Mouse (Mus musculus) limb, embryonic 15.5 days (tissue): ENCODE measurements around the gene Fermt3. TPM values are rescaled to one million over a fixed set of nuclear protein-coding genes. Genes with fewer than 3 reads are reported as not detected.

Experiments
- ATAC-seq: fragments of 200-750 bp; cut with Nextera tagmentation; 2 replicates; pipeline ENCODE4 v1.8.0; 2017; ENCODE audit warnings: low read depth, moderate TSS enrichment; ENCODE audit not compliant: insufficient number of reproducible peaks, low FRiP score, low TSS enrichment
- H3K27ac ChIP-seq: fragments of 300-500 bp; sonication (generic); 2 replicates; pipeline ENCODE4 v1.5.1; 2015; ENCODE audit warnings: moderate library complexity, mild to moderate bottlenecking, inconsistent platforms
- H3K27me3 ChIP-seq: fragments of 300-500 bp; sonication (generic); 2 replicates; pipeline ENCODE4 v1.6.1; 2015; ENCODE audit warnings: inconsistent platforms
- H3K36me3 ChIP-seq: fragments of 300-500 bp; sonication (generic); 2 replicates; pipeline ENCODE4 v1.6.1; 2015; ENCODE audit warnings: inconsistent platforms
- H3K4me1 ChIP-seq: fragments of 300-500 bp; sonication (generic); 2 replicates; pipeline ENCODE4 v1.6.1; 2015; ENCODE audit warnings: inconsistent platforms
- H3K4me2 ChIP-seq: fragments of 300-500 bp; sonication (generic); 2 replicates; pipeline ENCODE4 v1.6.1; 2015; ENCODE audit warnings: mild to moderate bottlenecking, inconsistent platforms
- H3K4me3 ChIP-seq: fragments of 300-500 bp; sonication (generic); 2 replicates; pipeline ENCODE4 v1.5.1; 2015; ENCODE audit warnings: mild to moderate bottlenecking, inconsistent platforms
- H3K9ac ChIP-seq: fragments of 300-500 bp; sonication (generic); 2 replicates; pipeline ENCODE4 v1.6.1; 2015; ENCODE audit warnings: inconsistent platforms
- H3K9me3 ChIP-seq: fragments of 300-500 bp; sonication (generic); 2 replicates; pipeline ENCODE4 v1.6.1; 2016; ENCODE audit warnings: inconsistent platforms
- WGBS: fragments of 180-500 bp; shearing (Covaris S2); methylation state at CpG from one replicate; pipeline ENCODE4 v1.1.7; 2015; 5-methylcytosine and 5-hydroxymethylcytosine counted together
- polyA plus RNA-seq: library from polyadenylated mRNA; unstranded; fragments of >200 nt; fragmentation: Nextera tagmentation; extraction: Ambion mirVana; gene quantifications from 2 replicates; pipeline ENCODE4 v1.2.1, GENCODE M21; 2015

Gene Fermt3
- polyA plus RNA-seq, 1 experiment from 2014 or later = 13.1 TPM

DNA sequence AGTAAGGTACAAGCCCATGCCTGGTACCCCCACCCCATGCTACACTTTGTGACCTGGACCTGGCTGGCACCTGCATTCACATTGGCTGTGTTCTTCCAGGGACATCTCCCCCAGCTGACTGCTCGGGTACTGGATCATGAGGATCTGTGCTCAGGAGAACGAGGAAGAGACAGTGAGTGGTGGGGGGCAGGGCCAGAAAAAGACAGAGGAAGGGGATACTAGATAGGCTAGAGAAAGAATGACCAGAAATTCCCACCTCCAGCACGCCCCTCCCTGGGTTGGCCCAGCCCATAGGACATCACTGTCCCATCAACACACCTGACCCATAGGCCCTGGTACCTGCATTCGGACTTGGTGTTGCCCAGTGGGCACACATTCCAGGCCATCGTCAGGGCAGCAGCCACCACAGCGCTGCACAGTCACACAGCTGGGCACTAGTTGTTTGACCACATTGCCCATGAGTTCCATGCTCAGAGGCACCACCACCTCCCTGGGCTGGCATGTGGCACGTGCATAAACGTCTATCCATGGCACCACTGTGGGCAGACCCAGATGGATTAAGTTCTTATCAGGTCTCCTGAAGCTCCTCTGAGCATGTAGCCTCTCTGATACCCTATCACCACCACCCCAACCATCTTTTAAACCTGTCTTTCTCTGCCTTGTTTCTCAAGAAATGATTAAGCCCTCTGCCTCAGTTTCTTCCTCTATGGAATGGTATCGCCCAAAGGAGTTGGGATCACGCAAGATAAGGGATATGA lies 33.1 kb downstream of the Fermt3 start:
- peak overlapping the region; percentile 93; the same call in 1 of the 2 replicates for H3K9ac ChIP-seq
- 76% methylated on average over 10 of the region's 10 CpGs for WGBS
- H3K4me1 ChIP-seq = peaks cover 26% of the 10 kb centered on the region
- H3K27me3 ChIP-seq = no peaks in the 10 kb centered on the region
- H3K9me3 ChIP-seq = no peaks in the 10 kb centered on the region
- peak overlapping the region; percentile 90; the same call in 1 of the 2 replicates for H3K27ac ChIP-seq
- peak overlapping the region; percentile 91 for H3K4me3 ChIP-seq
- H3K4me2 ChIP-seq = peak overlapping the region; percentile 83
- peaks cover 36% of the 10 kb centered on the region for H3K36me3 ChIP-seq
- no peak for ATAC-seq

DNA sequence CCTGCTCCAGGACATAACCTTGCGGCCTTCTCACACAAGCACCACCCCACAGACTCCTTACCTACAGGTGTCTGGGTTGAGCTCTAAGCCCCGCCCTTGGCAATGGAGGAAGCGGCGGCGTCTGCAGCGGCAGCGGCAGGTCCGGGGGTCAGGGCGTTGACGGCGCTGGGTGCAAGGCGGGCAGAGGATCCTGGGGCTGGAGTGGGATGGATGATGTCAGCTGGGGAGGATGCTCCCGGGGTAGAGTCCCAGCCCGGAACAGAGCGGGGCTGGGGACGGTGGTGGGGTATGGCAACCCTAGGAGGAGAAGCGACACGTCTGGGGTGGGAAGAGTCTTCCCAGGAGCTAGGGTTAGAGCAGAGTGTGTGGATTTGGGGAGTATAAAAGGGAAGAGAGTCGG lies 34.0 kb downstream of the Fermt3 start:
- Histone ChIP-seq H3K27me3 (no peaks in the 10 kb centered on the region), H3K4me1 (peaks cover 30% of the 10 kb centered on the region), H3K4me3 (no peak overlapping the region), H3K4me2 (no peak overlapping the region), H3K27ac (no peak overlapping the region), H3K9ac (no peak overlapping the region), H3K36me3 (peaks cover 36% of the 10 kb centered on the region), H3K9me3 (no peaks in the 10 kb centered on the region)
- no peak for ATAC-seq
- 85% methylated on average over 19 of the region's 19 CpGs for WGBS

DNA sequence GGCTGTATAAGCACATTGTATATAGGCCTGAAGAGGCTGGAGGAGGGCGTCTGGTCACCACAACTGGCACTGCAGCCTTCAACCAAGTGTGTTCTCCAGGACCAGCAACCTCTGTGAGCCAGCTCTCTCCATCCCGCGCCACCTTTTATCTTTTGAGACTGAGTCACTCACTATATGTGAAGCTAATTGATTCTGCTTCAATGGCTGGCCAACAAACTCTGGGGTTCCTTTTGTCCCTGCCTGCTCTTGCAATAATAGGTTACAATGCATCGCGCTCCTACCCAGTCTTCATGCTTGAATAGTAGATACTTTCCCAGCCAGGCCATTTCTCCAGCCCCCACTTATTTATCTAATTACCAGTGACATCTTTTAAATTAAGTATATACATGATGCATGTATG lies 35.6 kb downstream of the Fermt3 start:
- Histone ChIP-seq H3K4me3 (no peak overlapping the region), H3K4me1 (peaks cover 41% of the 10 kb centered on the region), H3K4me2 (no peak overlapping the region), H3K27me3 (no peaks in the 10 kb centered on the region), H3K9ac (no peak overlapping the region), H3K27ac (no peak overlapping the region), H3K9me3 (no peaks in the 10 kb centered on the region), H3K36me3 (peaks cover 36% of the 10 kb centered on the region)
- 95% methylated on average over 5 of the region's 5 CpGs for WGBS
- no peak for ATAC-seq

DNA sequence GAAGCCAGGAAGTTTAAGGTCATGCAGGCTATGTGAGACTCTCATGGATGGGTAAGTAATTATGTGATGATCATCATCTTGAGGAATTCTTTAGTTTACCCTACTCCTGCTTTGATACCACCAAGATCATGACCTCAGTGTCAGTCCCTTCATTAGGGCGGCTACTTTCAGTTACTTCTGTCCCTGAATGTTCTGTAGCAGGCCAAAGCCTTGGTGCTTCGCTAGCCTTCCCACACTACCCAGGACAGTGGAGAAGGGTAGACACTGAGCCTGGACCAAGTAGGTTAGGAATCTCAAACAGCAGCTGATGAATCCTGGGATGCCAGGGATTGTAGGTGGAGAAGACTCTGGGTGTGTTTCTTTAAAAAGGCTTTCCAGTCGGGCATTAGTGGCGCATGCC lies 37.8 kb downstream of the Fermt3 start:
- Histone ChIP-seq H3K4me3 (no peak overlapping the region), H3K4me1 (peaks cover 46% of the 10 kb centered on the region)

DNA sequence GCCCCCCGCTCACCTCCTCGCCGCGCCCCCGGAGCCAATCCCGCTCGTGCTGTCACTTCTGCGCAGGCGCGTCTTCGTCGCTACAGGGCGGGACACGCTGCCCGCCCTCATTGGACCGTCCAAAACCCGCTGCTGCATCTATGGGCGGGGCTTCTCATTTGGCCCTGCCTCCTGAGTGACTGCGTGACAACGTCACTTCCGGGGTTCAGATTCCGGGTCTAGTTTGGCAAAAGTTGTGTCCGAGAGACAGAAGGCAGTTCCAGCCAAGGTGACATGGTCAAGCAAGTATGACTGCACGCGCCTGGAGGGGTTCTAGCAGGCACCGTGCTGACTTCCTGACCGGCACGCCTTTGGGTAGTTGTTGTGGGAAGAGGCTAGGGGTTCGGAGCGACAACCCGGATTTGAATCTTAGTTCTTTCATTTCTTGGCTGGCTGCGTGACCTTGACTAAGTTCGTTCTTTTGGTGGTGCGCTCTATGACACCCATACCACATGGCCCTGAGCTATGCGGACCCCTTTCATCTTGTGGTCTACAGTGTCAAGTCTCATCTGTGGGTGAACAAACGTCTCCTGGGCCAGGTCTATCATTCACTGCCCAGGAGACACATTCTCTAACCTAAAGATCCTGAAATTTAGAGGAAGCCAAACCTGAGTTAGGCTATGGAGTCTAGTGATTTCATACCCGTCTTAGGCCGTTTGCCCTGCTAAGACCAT lies 38.7 kb downstream of the Fermt3 start, which contains the start of gene Fkbp2:
TSS of gene Fkbp2 (minus strand) at position 121 of the 713 bp plus-strand sequence.
- Histone ChIP-seq H3K9me3 (no peaks in the 10 kb centered on the region), H3K4me2 (peak within 1 kb of the TSS; percentile 68), H3K36me3 (peaks cover 47% of the 10 kb centered on the region), H3K27me3 (no peaks in the 10 kb centered on the region), H3K27ac (peak within 1 kb of the TSS; percentile 95), H3K9ac (peak within 1 kb of the TSS; percentile 75), H3K4me1 (peaks cover 48% of the 10 kb centered on the region), H3K4me3 (peak within 1 kb of the TSS; percentile 85)
- ATAC-seq = peak; percentile 90
- under 1% methylated on average over 38 of the region's 38 CpGs for WGBS

More for the DNA sequence above, 37.8 kb downstream of the Fermt3 start:
- peak overlapping the region; percentile 68; the same call in 1 of the 2 replicates for H3K4me2 ChIP-seq
- H3K27ac ChIP-seq = no peak overlapping the region
- 92% methylated on average over 4 of the region's 4 CpGs for WGBS
- H3K27me3 ChIP-seq = no peaks in the 10 kb centered on the region
- ATAC-seq = no peak
- H3K9me3 ChIP-seq = no peaks in the 10 kb centered on the region
- no peak overlapping the region for H3K9ac ChIP-seq
- peaks cover 50% of the 10 kb centered on the region for H3K36me3 ChIP-seq

DNA sequence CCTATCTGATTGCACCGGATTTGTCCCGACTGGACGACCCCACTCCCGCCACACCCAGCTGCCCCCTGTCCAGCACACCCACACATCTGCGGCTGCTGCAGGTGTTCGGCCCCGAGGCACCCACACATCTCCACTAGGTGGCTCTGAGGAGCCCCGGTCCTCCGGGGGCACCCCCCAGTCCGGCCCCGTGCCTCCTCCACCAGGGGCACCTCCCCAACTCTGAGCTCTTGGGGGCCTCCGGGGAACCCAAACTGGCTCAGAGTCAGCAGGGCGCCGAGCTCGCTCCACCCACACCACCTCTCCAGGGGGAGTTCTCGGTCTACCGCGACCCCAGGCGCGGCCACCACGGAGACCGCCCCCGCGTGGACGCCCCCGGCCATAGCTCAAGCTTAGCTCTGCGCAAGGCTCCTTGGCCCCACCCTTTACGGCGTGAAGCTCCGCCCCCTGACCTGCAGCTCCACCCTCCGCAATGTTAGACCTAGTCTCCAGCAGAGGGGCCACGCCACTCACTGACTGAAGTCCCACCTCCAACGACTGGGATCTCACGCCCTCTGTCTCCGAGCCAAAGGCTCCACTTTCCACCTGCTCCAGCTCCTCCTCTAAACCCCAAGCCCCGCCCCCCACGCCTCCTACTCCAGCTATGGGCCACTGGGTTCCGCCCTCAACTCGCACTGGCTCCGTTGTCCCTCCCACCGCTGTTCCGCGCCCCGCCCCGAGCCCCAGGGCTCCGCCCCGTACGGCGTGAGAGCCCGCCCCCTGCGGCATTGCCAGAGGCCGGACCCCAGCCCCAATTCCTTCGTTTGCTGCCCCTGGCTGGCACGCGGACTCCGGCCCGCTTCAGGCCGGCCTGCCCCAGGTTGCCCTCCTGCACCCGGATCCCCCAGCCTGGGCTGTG lies 39.5 kb downstream of the Fermt3 start:
- Histone ChIP-seq H3K9me3 (no peaks in the 10 kb centered on the region), H3K4me1 (peaks cover 48% of the 10 kb centered on the region), H3K4me3 (peak overlapping the region; percentile 85), H3K4me2 (peak overlapping the region; percentile 68), H3K9ac (peak overlapping the region; percentile 75), H3K27ac (peak overlapping the region; percentile 95), H3K36me3 (peaks cover 39% of the 10 kb centered on the region), H3K27me3 (no peaks in the 10 kb centered on the region)
- peak; percentile 91 for ATAC-seq
- WGBS = 1% methylated on average over 58 of the region's 59 CpGs

DNA sequence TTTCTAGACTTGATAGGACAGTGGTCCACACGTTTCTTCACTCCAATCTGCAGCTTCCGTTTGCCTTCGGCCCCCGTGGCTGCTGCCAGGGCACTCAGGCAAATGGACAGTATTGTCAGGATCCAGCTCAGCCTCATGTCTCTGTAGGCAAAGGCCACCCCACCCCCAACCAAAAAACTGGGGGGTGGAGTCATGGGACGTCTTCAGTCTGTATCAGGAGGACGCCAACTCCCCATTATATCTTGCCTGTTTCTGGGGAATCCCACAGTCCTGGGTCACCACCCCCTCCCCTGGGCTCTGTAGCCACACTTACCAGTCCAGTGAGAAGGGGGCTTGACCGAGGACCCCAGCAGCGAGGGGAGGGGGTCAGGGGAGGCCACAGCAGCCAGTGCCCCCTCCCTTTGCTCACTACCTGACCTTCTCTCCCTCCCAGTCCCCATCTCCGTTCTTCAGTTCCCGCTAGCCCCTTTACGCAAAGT lies 40.2 kb downstream of the Fermt3 start:
- 15% methylated on average over 11 of the region's 11 CpGs for WGBS

DNA sequence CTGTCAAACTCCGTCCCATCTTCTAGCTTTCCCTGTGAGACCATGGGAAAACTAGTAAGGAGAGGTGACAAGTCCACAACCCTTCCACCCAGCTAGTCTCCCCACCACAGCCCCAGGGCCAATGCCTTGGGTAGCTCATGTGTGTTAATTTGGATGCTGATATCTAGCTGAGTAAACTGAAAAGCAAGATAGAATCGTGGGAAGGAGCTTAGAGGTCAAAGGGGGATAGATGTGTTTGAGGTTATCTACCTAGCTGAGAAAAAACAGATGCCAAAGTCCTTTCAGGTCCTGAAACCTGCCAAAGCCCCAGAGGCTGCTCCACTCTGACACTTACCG lies 40.7 kb downstream of the Fermt3 start:
- H3K4me3 ChIP-seq = peak overlapping the region; percentile 85
- no peak overlapping the region for H3K9ac ChIP-seq
- H3K4me2 ChIP-seq = peak overlapping the region; percentile 68
- H3K9me3 ChIP-seq = no peaks in the 10 kb centered on the region
- no peaks in the 10 kb centered on the region for H3K27me3 ChIP-seq
- H3K36me3 ChIP-seq = peaks cover 31% of the 10 kb centered on the region
- ATAC-seq = no peak
- WGBS = 40% methylated on average over 3 of the region's 3 CpGs
- peaks cover 54% of the 10 kb centered on the region for H3K4me1 ChIP-seq
- peak overlapping the region; percentile 83 for H3K27ac ChIP-seq

More for the DNA sequence above, 40.2 kb downstream of the Fermt3 start:
- peak overlapping the region; percentile 85 for H3K4me3 ChIP-seq
- H3K27ac ChIP-seq = peak overlapping the region; percentile 83
- H3K9me3 ChIP-seq = no peaks in the 10 kb centered on the region
- H3K9ac ChIP-seq = peak overlapping the region; percentile 37
- H3K36me3 ChIP-seq = peaks cover 35% of the 10 kb centered on the region
- H3K27me3 ChIP-seq = no peaks in the 10 kb centered on the region
- peaks cover 49% of the 10 kb centered on the region for H3K4me1 ChIP-seq
- peak overlapping the region; percentile 68 for H3K4me2 ChIP-seq
- ATAC-seq = no peak

DNA sequence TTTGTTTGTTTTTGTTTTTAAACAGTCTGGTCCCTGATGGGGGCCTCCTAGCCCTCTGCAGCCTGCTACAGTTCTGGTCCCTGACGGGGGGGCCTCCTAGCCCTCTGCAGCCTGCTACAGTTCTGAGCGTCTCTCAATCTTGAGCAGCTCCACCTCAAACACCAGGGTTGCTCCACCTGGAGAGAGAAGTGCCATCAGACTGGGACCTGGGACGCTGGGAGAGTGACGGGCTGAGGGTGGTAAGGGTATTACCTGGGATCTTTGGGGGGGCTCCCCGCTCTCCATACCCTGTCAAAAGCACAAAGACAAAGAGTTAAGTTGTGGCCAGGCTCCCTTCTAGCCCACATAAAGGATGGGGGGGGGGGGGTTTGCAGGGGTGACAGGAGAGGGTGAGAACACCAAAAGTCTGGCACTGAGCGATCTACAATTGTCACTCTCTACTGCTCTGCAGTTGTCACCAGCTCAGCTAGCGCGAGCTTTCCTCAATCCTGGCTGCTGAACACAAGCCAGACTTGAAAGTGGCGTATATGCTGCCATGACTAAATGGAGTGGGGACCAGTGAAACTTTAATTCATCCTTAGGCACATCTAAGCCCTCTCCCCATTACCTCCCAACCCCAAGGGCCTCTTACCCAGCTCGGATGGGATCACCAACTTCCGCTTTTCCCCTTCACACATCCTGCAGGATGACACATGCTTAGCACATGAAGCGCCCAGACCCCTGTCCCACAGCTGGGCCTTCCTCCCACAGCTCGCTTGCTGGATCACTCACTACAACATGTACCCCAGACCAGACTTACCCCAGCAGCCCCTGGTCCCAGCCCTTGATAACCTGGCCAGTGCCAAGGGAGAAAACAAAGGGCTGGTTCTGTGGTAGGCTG lies 41.3 kb downstream of the Fermt3 start:
- H3K4me1 ChIP-seq = peaks cover 54% of the 10 kb centered on the region
- H3K27me3 ChIP-seq = no peaks in the 10 kb centered on the region
- 0 out of 2 replicates have a peak overlapping the region, but pooled peaks have one; percentile 2 for H3K27ac ChIP-seq
- H3K9me3 ChIP-seq = no peaks in the 10 kb centered on the region
- WGBS = 81% methylated on average over 13 of the region's 13 CpGs
- no peak for ATAC-seq
- peak overlapping the region; percentile 68; the same call in 1 of the 2 replicates for H3K4me2 ChIP-seq
- peaks cover 27% of the 10 kb centered on the region for H3K36me3 ChIP-seq
- H3K9ac ChIP-seq = no peak overlapping the region
- peak overlapping the region; percentile 85; the same call in 1 of the 2 replicates for H3K4me3 ChIP-seq

DNA sequence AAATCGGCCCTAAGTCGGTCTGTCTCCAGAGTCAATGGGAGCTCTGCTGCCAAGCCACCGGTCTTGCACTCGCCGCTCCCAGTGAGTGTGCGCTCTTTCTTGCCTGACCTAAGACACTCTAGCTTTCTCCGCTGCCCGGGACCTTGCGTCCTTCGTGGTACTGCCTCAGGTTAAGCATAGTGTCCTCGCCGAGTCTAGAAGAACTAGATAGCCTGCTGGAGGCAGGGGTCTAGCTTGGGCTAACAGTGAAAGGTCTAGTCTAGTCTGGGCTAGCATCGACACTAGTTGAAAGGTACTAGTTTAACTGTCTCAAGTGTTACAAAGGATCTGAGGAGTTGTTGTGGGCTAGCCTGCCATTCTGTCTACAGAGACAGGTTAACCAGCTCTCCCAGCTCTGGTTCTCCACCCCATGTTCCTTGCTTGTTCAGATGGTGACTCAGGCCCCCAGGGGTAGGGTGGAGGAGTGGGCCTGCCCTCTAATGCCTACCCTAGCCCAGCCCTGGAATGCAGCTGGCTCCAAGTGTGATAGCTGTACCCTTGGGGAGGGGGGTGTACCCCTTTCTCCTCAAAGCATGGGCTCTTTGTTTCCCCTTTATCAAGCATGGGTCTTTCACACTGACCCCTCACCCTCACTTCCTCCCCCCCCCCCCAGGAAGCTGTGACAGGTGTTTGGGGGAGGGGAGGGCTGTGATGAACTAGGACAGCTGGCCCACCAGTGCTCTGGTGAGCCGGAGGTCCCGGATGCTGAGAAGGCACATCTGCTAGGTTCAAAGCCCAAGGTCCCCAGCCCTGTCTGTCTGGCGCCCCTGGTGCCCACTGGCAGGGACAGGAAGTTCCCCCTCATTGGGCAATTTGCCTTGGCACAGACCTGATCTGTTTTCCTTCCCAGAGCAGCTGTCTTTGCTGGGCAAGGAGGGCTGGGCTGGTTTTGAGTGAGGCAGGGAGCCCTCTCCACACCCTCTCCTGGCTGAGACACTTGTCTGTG lies 43.4 kb downstream of the Fermt3 start, which contains the start of gene Plcb3:
TSS of gene Plcb3 (minus strand) at position 934 of the 985 bp plus-strand sequence.
- Histone ChIP-seq H3K9me3 (no peaks in the 10 kb centered on the region), H3K27ac (peak within 1 kb of the TSS; percentile 89), H3K27me3 (no peaks in the 10 kb centered on the region), H3K4me3 (peak within 1 kb of the TSS; percentile 68), H3K4me2 (peak within 1 kb of the TSS; percentile 82), H3K36me3 (peaks cover 14% of the 10 kb centered on the region), H3K4me1 (peaks cover 56% of the 10 kb centered on the region), H3K9ac (peak within 1 kb of the TSS; percentile 67)
- under 1% methylated on average over 16 of the region's 16 CpGs for WGBS
- ATAC-seq = no peak
